9 mouse cellular contexts compared by ENCODE assay signal in genomic region chr11:80081786-80082319, GRCm38 (mm10). TPM values are rescaled to one million over a fixed set of nuclear protein-coding genes. Genes with fewer than 3 reads are reported as not detected.
DNase-seq lines count a peak whose midpoint lies in the region; ATAC-seq and TF ChIP-seq lines count a peak whose summit lies in the region.
"Had no signal": no experiment of that assay in that cellular context is flagged by ENCODE, and none has a peak within 500 bp of the region (broad histone marks: within the 10 kb centered on the region; RNA-seq: fewer than 3 reads in every experiment).

No protein-coding gene starts in this region.

- no peak for TF ChIP-seq CTCF in bone marrow, adult 2 months (IDR thresholded peaks at IDR 0.05; ENCODE audit: control insufficient read depth, insufficient read depth, low read length)

- peak overlapping the region; percentile 96; the same call in 1 of the 2 replicates for H3K27ac ChIP-seq in kidney, embryonic 14.5 days (ENCODE audit: low read depth, low read length)
- peak overlapping the region; percentile 97; the same call in 1 of the 2 replicates for H3K27ac ChIP-seq in bone marrow, adult 2 months (ENCODE audit: control insufficient read depth, insufficient read depth, low read depth, low read length, poor library complexity)
- peak overlapping the region; percentile 100 for H3K27ac ChIP-seq in liver, embryonic 15.5 days (replicated peaks)

- H3K4me2 ChIP-seq in kidney, embryonic 14.5 days (replicated peaks; ENCODE audit: low read depth, low read length) = no peak overlapping the region
- peak overlapping the region; percentile 74 for H3K4me2 ChIP-seq in liver, embryonic 15.5 days

- no peak overlapping the region for H3K4me3 ChIP-seq in kidney, embryonic 14.5 days (ENCODE audit: low read length)
- H3K4me3 ChIP-seq in bone marrow, adult 2 months (replicated peaks; ENCODE audit: control insufficient read depth, low read depth, low read length) = no peak overlapping the region
- peak overlapping the region; percentile 100 for H3K4me3 ChIP-seq in liver, embryonic 15.5 days (replicated peaks)

- no peaks in the 10 kb centered on the region for H3K9me3 ChIP-seq in kidney, embryonic 14.5 days (ENCODE audit: control insufficient read depth, low read length)
- no peaks in the 10 kb centered on the region for H3K9me3 ChIP-seq in liver, embryonic 15.5 days (replicated peaks)
- H3K9me3 ChIP-seq: neural tube, embryonic 12.5 days had no signal

- DNase-seq in kidney, postnatal 14 days = no peak
- DNase-seq in gonadal fat pad, adult 2 months (ENCODE audit: low read depth) = peak; percentile 26
- no peak for DNase-seq in spleen, adult 12 weeks (ENCODE audit: low spot score)
- no peak for DNase-seq in thymus, postnatal 10 days (ENCODE audit: low spot score in 2 of 2)
- DNase-seq in left cerebral cortex, postnatal 10 days (ENCODE audit: extremely low spot score in 1 of 2, low spot score in 2 of 2) = no peak

- H3K27me3 ChIP-seq in kidney, embryonic 14.5 days (ENCODE audit: control insufficient read depth, insufficient read depth, low read length) = no peaks in the 10 kb centered on the region
- H3K27me3 ChIP-seq in liver, embryonic 15.5 days = no peaks in the 10 kb centered on the region
- H3K27me3 ChIP-seq: neural tube, embryonic 12.5 days had no signal

- intact Hi-C loops in left cerebral cortex, postnatal 10 days (cut with DNase I) = no loop called here

- H3K36me3 ChIP-seq in kidney, embryonic 14.5 days (ENCODE audit: control insufficient read depth, insufficient read depth, low read length) = no peaks in the 10 kb centered on the region
- H3K36me3 ChIP-seq in liver, embryonic 15.5 days (replicated peaks) = peaks cover 16% of the 10 kb centered on the region
- H3K36me3 ChIP-seq: neural tube, embryonic 12.5 days had no signal

- no peaks in the 10 kb centered on the region for H3K4me1 ChIP-seq in kidney, embryonic 14.5 days (ENCODE audit: control insufficient read depth, insufficient read depth, low read length)
- peaks cover 3% of the 10 kb centered on the region; the same call in 1 of the 2 replicates for H3K4me1 ChIP-seq in bone marrow, adult 2 months (ENCODE audit: control insufficient read depth, insufficient read depth, low read length)
- peaks cover 67% of the 10 kb centered on the region for H3K4me1 ChIP-seq in liver, embryonic 15.5 days (replicated peaks)

- 83% methylated on average over 7 of the region's 7 CpGs for WGBS in kidney, embryonic 14.5 days
- 28% methylated on average over 7 of the region's 7 CpGs for WGBS in bone marrow, adult 2 months
- WGBS in liver, embryonic 15.5 days (ENCODE audit: insufficient replicate concordance) = 29% methylated on average over 7 of the region's 7 CpGs

- TF ChIP-seq POLR2A in bone marrow, adult 2 months (IDR thresholded peaks at IDR 0.05; ENCODE audit: borderline replicate concordance, control insufficient read depth, low read depth, low read length) = no peak

- H3K9ac ChIP-seq in kidney, embryonic 14.5 days (ENCODE audit: low read depth, low read length) = no peak overlapping the region
- H3K9ac ChIP-seq in liver, embryonic 15.5 days = peak overlapping the region; percentile 100

- ATAC-seq in kidney, embryonic 14.5 days (ENCODE audit: low FRiP score, low TSS enrichment) = no peak
- no peak for ATAC-seq in liver, embryonic 15.5 days (ENCODE audit: insufficient read depth)

RNA-seq across cellular contexts. Expression of gene Crlf3, which starts 1.1 kb away (rescaled TPM):
- 36.9 and 48.2 TPM in 2 replicates for polyA plus RNA-seq in kidney, embryonic 14.5 days (2014; fragmentation: Nextera tagmentation; extraction: Ambion mirVana)
- 35.5 and 47.8 TPM in 2 replicates for polyA plus RNA-seq in bone marrow, adult 2 months (2011; ENCODE audit: insufficient read depth, insufficient read length, low replicate concordance, missing spikeins)
- 8.3 and 9.9 TPM in 2 replicates for polyA plus RNA-seq in gonadal fat pad, adult 2 months (2012; rRNA removed)
- 106 and 115 TPM in 2 replicates for polyA plus RNA-seq in liver, embryonic 15.5 days (2015; fragmentation: Nextera tagmentation; extraction: Ambion mirVana)
- total RNA-seq in left cerebral cortex, postnatal 10 days (2021) = 10 to 100 TPM; 12.2 to 13.1 TPM

RNA-seq across cellular contexts. Expression of gene Atad5, which starts 7.3 kb away (rescaled TPM):
- polyA plus RNA-seq in kidney, embryonic 14.5 days (2014; fragmentation: Nextera tagmentation; extraction: Ambion mirVana) = 12.3 and 15.8 TPM in 2 replicates
- polyA plus RNA-seq in bone marrow, adult 2 months (2011; ENCODE audit: insufficient read depth, insufficient read length, low replicate concordance, missing spikeins) = 19.4 and 23.1 TPM in 2 replicates
- 0.67 and 0.70 TPM in 2 replicates for polyA plus RNA-seq in gonadal fat pad, adult 2 months (2012; rRNA removed)
- polyA plus RNA-seq in liver, embryonic 15.5 days (2015; fragmentation: Nextera tagmentation; extraction: Ambion mirVana) = 9.1 and 9.4 TPM in 2 replicates
- 1 to 10 TPM; 4.2 to 4.6 TPM for total RNA-seq in left cerebral cortex, postnatal 10 days (2021)
